Mouse (Mus musculus) embryonic fibroblast, embryonic 13.5 days (primary cell): Measurements from ENCODE around the gene Upf1. TPM values are rescaled to one million over a fixed set of nuclear protein-coding genes. Genes with fewer than 3 reads are reported as not detected.

ENCODE experiments used
- H3K27ac ChIP-seq: 2 replicates; pipeline ENCODE4 v1.5.1; 2012; ENCODE audit warnings: low read length, control low read depth, inconsistent platforms; ENCODE audit not compliant: insufficient read depth
- H3K4me1 ChIP-seq: 2 replicates; pipeline ENCODE4 v1.6.1; 2011; ENCODE audit warnings: low read length; ENCODE audit not compliant: control insufficient read depth, insufficient read depth
- H3K4me3 ChIP-seq: 2 replicates; pipeline ENCODE4 v1.5.1; 2011; ENCODE audit warnings: mild to moderate bottlenecking, control low read depth, low read length; ENCODE audit not compliant: insufficient read depth
- CTCF ChIP-seq: IDR thresholded peaks from 2 replicates; pipeline ENCODE4 v1.5.1; 2011; ENCODE audit warnings: mild to moderate bottlenecking, control low read depth, low read length, moderate library complexity, borderline replicate concordance; ENCODE audit not compliant: insufficient read depth
- POLR2A ChIP-seq: IDR thresholded peaks from 2 replicates; pipeline ENCODE4 v1.6.1; 2011; ENCODE audit warnings: low read depth, mild to moderate bottlenecking, control low read depth, low read length, moderate library complexity
- polyA plus RNA-seq: library from polyadenylated mRNA; stranded (reverse); fragments of >200 nt; gene quantifications from 2 replicates; pipeline ENCODE4 v1.2.4, GENCODE M21; 2011; ENCODE audit warnings: low read depth; ENCODE audit not compliant: missing spikeins, insufficient read length

Upf1 gene
- polyA plus RNA-seq, 1 experiment: 25.8 TPM

DNA sequence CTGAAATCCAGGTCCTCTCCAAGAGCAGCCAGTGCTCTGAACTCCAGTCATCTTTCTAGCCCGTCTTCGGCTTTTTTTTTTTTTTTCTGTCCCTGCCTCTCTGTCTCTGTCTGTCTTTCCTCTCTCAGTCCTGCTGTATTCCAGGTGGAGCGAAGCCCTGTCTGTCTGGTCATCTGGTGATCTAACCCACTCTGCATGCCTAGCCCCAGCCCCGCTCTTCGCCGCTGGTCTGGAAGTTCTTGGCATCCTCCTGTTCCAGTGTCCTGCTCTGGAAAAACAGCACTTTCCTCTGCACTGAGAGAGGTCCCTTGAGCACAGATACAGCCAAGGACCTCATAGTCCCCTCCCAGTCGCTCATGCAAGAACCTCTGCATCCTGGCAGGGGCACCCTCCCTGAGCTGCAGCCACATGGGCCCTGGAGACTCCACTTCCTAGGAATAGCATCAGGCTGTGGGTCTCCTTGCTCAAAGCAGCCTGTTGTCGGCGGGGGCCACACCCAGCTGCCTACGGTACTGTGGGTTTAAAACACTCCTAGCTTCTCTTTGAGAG, 8.5 kb upstream of the Upf1 start:
- Histone ChIP-seq H3K4me3 (no peak overlapping the region), H3K4me1 (no peaks in the 10 kb centered on the region), H3K27ac (no peak overlapping the region)
- TF ChIP-seq CTCF: no peak
- TF ChIP-seq POLR2A: no peak

- TF ChIP-seq CTCF (peak; percentile 34; the same call in 1 of the 2 replicates), POLR2A (no peak)
- Histone ChIP-seq H3K4me1 (no peaks in the 10 kb centered on the region), H3K27ac (no peak overlapping the region), H3K4me3 (no peak overlapping the region)
Observed at GRCm38 (mm10) chr8:70360769-70361168, 7.7 kb upstream of the Upf1 start.

DNA sequence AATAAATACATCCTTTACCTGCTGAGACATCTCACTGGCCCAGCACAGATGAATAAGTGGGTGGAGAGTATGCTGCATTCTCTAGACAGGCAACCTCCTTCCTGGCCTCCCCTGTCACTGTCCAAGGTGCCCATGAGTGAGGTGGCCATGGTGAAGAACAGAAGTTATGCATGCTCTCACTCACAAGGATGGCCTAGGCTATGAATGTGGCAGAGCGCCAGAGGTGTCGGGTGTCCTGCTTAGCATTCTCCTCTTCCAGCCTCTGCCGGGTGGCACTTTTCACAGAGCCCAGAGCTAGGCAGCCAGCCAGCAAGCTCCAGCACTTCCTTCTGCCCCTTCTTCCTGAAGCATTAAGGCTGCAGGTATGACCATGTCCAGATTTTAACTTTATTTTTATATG, 6.3 kb upstream of the Upf1 start:
- TF ChIP-seq POLR2A (no peak), CTCF (no peak)
- H3K4me3 ChIP-seq: no peak overlapping the region
- no peak overlapping the region for H3K27ac ChIP-seq
- no peaks in the 10 kb centered on the region for H3K4me1 ChIP-seq

DNA sequence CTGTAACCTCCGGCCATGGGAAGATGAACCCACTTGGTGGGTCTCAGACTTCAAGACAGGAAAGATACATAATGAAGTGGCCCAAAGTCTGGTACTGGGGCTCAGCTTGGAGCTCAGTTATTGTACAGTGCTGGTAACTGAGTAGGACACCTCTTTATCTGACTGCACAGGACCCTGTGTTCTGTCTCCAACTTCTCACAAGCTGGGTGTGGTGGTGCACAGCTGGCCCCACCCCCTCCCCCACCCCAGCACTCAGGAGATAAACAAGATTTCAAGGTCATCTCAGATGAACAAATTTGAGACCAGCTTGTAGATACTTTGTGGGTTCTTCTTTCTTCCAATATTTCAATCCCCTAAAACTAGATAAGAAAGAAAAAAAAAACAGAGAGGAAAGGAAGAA, 3.0 kb upstream of the Upf1 start:
- no peak overlapping the region for H3K27ac ChIP-seq
- no peak overlapping the region for H3K4me3 ChIP-seq
- H3K4me1 ChIP-seq: peaks cover 1% of the 10 kb centered on the region; the same call in 1 of the 2 replicates
- TF ChIP-seq CTCF (no peak), POLR2A (no peak)

DNA sequence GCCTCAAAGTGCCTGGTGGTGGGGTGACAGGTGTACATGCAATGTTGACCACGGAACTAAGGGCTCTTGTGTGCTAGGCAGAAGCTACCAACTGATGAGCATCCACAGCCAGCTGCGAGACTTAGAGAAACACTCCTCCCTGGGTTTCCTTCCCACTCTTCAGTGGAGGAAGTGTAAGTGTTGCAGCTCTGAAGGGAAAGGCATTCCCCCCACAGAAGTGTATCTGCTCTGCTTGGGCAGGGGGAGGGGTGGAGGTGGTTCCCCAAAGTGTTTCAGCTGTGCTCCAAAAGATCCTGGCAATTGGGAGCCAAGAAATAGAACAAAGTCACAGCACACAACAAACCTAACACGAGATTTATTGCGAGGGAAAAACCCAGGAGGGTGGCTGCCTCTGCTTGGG, 926 bp upstream of the Upf1 start:
- no peak for TF ChIP-seq POLR2A
- no peak for TF ChIP-seq CTCF
- Histone ChIP-seq H3K4me1 (peaks cover 8% of the 10 kb centered on the region; the same call in 1 of the 2 replicates), H3K27ac (no peak overlapping the region), H3K4me3 (no peak overlapping the region)

- TF ChIP-seq POLR2A: no peak
- TF ChIP-seq CTCF: no peak
- H3K27ac ChIP-seq: 0 out of 2 replicates have a peak overlapping the region, but pooled peaks have one; percentile 38
- peaks cover 13% of the 10 kb centered on the region for H3K4me1 ChIP-seq
- peak overlapping the region; percentile 73 for H3K4me3 ChIP-seq
Observed at GRCm38 (mm10) chr8:70352657-70353151, 374 bp downstream of the Upf1 start.

GRCm38 (mm10) chr8:70352000-70352384, 1.1 kb downstream of the Upf1 start:
- Histone ChIP-seq H3K4me1 (peaks cover 13% of the 10 kb centered on the region), H3K4me3 (peak overlapping the region; percentile 73), H3K27ac (no peak overlapping the region)
- TF ChIP-seq CTCF (no peak), POLR2A (no peak)

- Histone ChIP-seq H3K27ac (no peak overlapping the region), H3K4me1 (peaks cover 13% of the 10 kb centered on the region), H3K4me3 (peak overlapping the region; percentile 73)
- TF ChIP-seq POLR2A: no peak
Observed at GRCm38 (mm10) chr8:70351035-70351999, 1.8 kb downstream of the Upf1 start.

GRCm38 (mm10) chr8:70347860-70348420, 5.1 kb downstream of the Upf1 start:
- Histone ChIP-seq H3K27ac (no peak overlapping the region), H3K4me3 (no peak overlapping the region), H3K4me1 (peaks cover 13% of the 10 kb centered on the region)
- TF ChIP-seq CTCF (no peak), POLR2A (no peak)
